Mouse (Mus musculus): ENCODE measurements around the gene Slc12a9.

- no peak; the same call in 1 of the 2 replicates for TF ChIP-seq MAZ (IDR thresholded peaks at IDR 0.05; ENCODE audit: low read depth, low read length)
- no peak for TF ChIP-seq CTCF (IDR thresholded peaks at IDR 0.05 in 2 of 3, conservative IDR thresholded peaks at IDR 0.05 in 1 of 3; ENCODE audit: control insufficient read depth in 1 of 3, insufficient read depth in 1 of 3, low read depth in 2 of 3, low read length in 3 of 3, poor library complexity in 1 of 3, severe bottlenecking in 1 of 3)
- no peak for TF ChIP-seq POLR2A (IDR thresholded peaks at IDR 0.05; ENCODE audit: control insufficient read depth in 1 of 2, insufficient read depth in 1 of 2, low read depth in 1 of 2, low read length in 2 of 2, poor library complexity in 1 of 2)
- no peak for TF ChIP-seq EP300 (IDR thresholded peaks at IDR 0.05; ENCODE audit: low read depth in 1 of 2, low read length in 2 of 2)
- no peak for TF ChIP-seq POLR2AphosphoS2 (IDR thresholded peaks at IDR 0.05; ENCODE audit: low read length)
- TF ChIP-seq USF1 (IDR thresholded peaks at IDR 0.05; ENCODE audit: low read depth, low read length), result no peak
- TF ChIP-seq MEF2A (IDR thresholded peaks at IDR 0.05; ENCODE audit: extremely low read depth, insufficient replicate concordance, low read depth, low read length, poor library complexity, severe bottlenecking), result no peak
- TF ChIP-seq BHLHE40 (IDR thresholded peaks at IDR 0.05; ENCODE audit: borderline replicate concordance, low read depth, low read length), result no peak
- TF ChIP-seq GATA1 (IDR thresholded peaks at IDR 0.05; ENCODE audit: low read depth, low read length), result no peak
- TF ChIP-seq CHD2 (IDR thresholded peaks at IDR 0.05; ENCODE audit: low read length), result no peak
Observed at GRCm38 (mm10) chr5:137338663-137339289, 5.4 kb upstream of the Slc12a9 start.
